Mouse (Mus musculus) T-cell, adult 2 months (primary cell): ENCODE results near the gene Ptprcap.
A peak's percentile ranks its signal among the peaks of the same experiment; 100 is the strongest.
"Not testable (repeated sequence)": the region's sequence is repeated elsewhere in the genome, so short reads cannot be mapped to it uniquely, and the experiment has no call there.

ENCODE experiments used
- DNase-seq: peaks from one replicate; pipeline ENCODE4 v3.0.0; 2022; ENCODE audit warnings: low spot score

The Ptprcap gene

GRCm38 (mm10) chr19:4125741-4126696, 27.4 kb upstream of the Ptprcap start, which contains the start of gene Aip:
Aip (minus strand) TSS chr19:4125858.
- peak; percentile 99 for DNase-seq

- DNase-seq = no peak
Measured at GRCm38 (mm10) chr19:4126759-4127495, 26.5 kb upstream of the Ptprcap start.

GRCm38 (mm10) chr19:4129462-4129861, 23.9 kb upstream of the Ptprcap start:
- no peak for DNase-seq

- no peak for DNase-seq
Measured at GRCm38 (mm10) chr19:4130106-4130505, 23.3 kb upstream of the Ptprcap start.

- no peak for DNase-seq
Measured at GRCm38 (mm10) chr19:4131075-4131474, 22.3 kb upstream of the Ptprcap start.

GRCm38 (mm10) chr19:4131768-4132167, 21.6 kb upstream of the Ptprcap start:
- DNase-seq = no peak

GRCm38 (mm10) chr19:4134354-4134753, 19.1 kb upstream of the Ptprcap start:
- DNase-seq = no peak

- DNase-seq = not testable (repeated sequence)
Measured at GRCm38 (mm10) chr19:4135229-4135962, 18.0 kb upstream of the Ptprcap start.

- peak; percentile 46 for DNase-seq
Measured at GRCm38 (mm10) chr19:4135963-4136345, 17.4 kb upstream of the Ptprcap start.

- DNase-seq = no peak
Measured at GRCm38 (mm10) chr19:4136463-4136862, 16.9 kb upstream of the Ptprcap start.

GRCm38 (mm10) chr19:4137913-4138312, 15.5 kb upstream of the Ptprcap start:
- DNase-seq = no peak

GRCm38 (mm10) chr19:4139446-4139845, 14.0 kb upstream of the Ptprcap start, which contains the start of gene Gpr152:
Gpr152 (plus strand) TSS chr19:4139787.
- DNase-seq = no peak

- no peak for DNase-seq
Measured at GRCm38 (mm10) chr19:4140147-4140546, 13.3 kb upstream of the Ptprcap start.

- DNase-seq = no peak
Measured at GRCm38 (mm10) chr19:4142416-4143173, 10.8 kb upstream of the Ptprcap start.

GRCm38 (mm10) chr19:4143759-4144268, 9.6 kb upstream of the Ptprcap start, which contains the start of gene Cabp4:
Cabp4 (minus strand) TSS chr19:4144033.
- no peak for DNase-seq

- DNase-seq = peak; percentile 19
Measured at GRCm38 (mm10) chr19:4144550-4145498, 8.6 kb upstream of the Ptprcap start.

GRCm38 (mm10) chr19:4145936-4146335, 7.5 kb upstream of the Ptprcap start:
- no peak for DNase-seq

GRCm38 (mm10) chr19:4146366-4147021, 6.9 kb upstream of the Ptprcap start:
- DNase-seq = no peak

- no peak for DNase-seq
Measured at GRCm38 (mm10) chr19:4147022-4147405, 6.4 kb upstream of the Ptprcap start.
